Mouse (Mus musculus): Measurements from ENCODE around the gene Wdr73.

DNA sequence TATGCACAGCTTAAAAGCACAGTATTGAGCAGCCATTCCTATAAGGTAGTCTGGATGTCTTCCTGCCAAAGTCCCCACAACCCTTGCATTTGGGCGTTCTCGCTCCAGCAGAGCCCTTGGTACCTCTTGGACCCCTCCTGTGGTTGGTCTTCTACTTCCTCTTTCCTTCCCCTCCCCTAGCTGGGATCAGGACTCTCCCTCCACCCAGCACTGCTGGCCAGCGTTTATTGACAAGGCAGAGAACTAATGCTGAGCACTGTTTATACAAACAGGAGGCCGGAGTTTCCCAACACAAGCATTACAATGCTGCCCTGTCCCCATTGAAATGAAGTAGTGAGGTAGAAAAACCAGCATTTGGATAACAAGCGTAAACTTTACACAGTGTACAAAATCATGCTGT lies 28.0 kb downstream of the Wdr73 start:
- TF ChIP-seq ZC3H11A (IDR thresholded peaks at IDR 0.05; ENCODE audit: low read depth, low read length) (no peak), GABPA (IDR thresholded peaks at IDR 0.05; ENCODE audit: low read depth, low read length) (no peak), CTCF (IDR thresholded peaks at IDR 0.05 in 2 of 3, conservative IDR thresholded peaks at IDR 0.05 in 1 of 3; ENCODE audit: control insufficient read depth in 1 of 3, insufficient read depth in 1 of 3, low read depth in 2 of 3, low read length in 3 of 3, poor library complexity in 1 of 3, severe bottlenecking in 1 of 3) (no peak), EP300 (IDR thresholded peaks at IDR 0.05; ENCODE audit: low read depth in 1 of 2, low read length in 2 of 2) (no peak), POLR2A (IDR thresholded peaks at IDR 0.05; ENCODE audit: control insufficient read depth in 1 of 2, insufficient read depth in 1 of 2, low read depth in 1 of 2, low read length in 2 of 2, poor library complexity in 1 of 2) (no peak), MAFK (IDR thresholded peaks at IDR 0.05; ENCODE audit: borderline replicate concordance, low read depth, low read length) (no peak), E2F4 (IDR thresholded peaks at IDR 0.05; ENCODE audit: borderline replicate concordance, low read depth, low read length) (no peak), MAX (IDR thresholded peaks at IDR 0.05; ENCODE audit: low read length) (no peak), SMC3 (IDR thresholded peaks at IDR 0.05; ENCODE audit: low read depth, low read length) (no peak), TAL1 (IDR thresholded peaks at IDR 0.05; ENCODE audit: low read length) (no peak)
